Mouse (Mus musculus) kidney, postnatal 0 days (tissue): ENCODE measurements around the gene Lrr1. TPM values are rescaled to one million over a fixed set of nuclear protein-coding genes. Genes with fewer than 3 reads are reported as not detected.
"Not testable (repeated sequence)": the region's sequence is repeated elsewhere in the genome, so short reads cannot be mapped to it uniquely, and the experiment has no call there.

Experiments
- ATAC-seq: fragments of 200-750 bp; cut with Nextera tagmentation; replicated peaks from 2 replicates; pipeline ENCODE4 v1.8.0; 2017; ENCODE audit warnings: low read depth, moderate number of reproducible peaks, moderate TSS enrichment, moderate library complexity; ENCODE audit not compliant: low FRiP score
- DNase-seq: peaks from one replicate; pipeline ENCODE4 v3.0.0-alpha.2; 2016; ENCODE audit warnings: low spot score
- H3K27ac ChIP-seq: fragments of 300-500 bp; sonication (generic); 2 replicates; pipeline ENCODE4 v1.5.1; 2014; ENCODE audit warnings: mild to moderate bottlenecking
- H3K27me3 ChIP-seq: fragments of 300-500 bp; sonication (generic); 2 replicates; pipeline ENCODE4 v1.6.1; 2014; ENCODE audit warnings: low read length, mixed read lengths; ENCODE audit not compliant: insufficient read depth
- H3K36me3 ChIP-seq: fragments of 300-500 bp; sonication (generic); 2 replicates; pipeline ENCODE4 v1.6.1; 2014; ENCODE audit warnings: low read length, mixed read lengths; ENCODE audit not compliant: insufficient read depth
- H3K4me1 ChIP-seq: fragments of 300-500 bp; sonication (generic); replicated peaks from 2 replicates; pipeline ENCODE4 v1.6.1; 2014; ENCODE audit warnings: antibody characterized with exemption, low read length, mixed read lengths; ENCODE audit not compliant: insufficient read depth
- H3K4me2 ChIP-seq: fragments of 300-500 bp; sonication (generic); 2 replicates; pipeline ENCODE4 v1.6.1; 2014; ENCODE audit warnings: mild to moderate bottlenecking, low read length, moderate library complexity, mixed read lengths
- H3K4me3 ChIP-seq: fragments of 300-500 bp; sonication (generic); replicated peaks from 2 replicates; pipeline ENCODE4 v1.5.1; 2014; ENCODE audit warnings: low read depth, low read length
- H3K9ac ChIP-seq: fragments of 300-500 bp; sonication (generic); 2 replicates; pipeline ENCODE4 v1.6.1; 2014; ENCODE audit warnings: low read depth, low read length
- H3K9me3 ChIP-seq: fragments of 300-500 bp; sonication (generic); replicated peaks from 2 replicates; pipeline ENCODE4 v1.6.1; 2016; ENCODE audit warnings: low read length, inconsistent platforms, mixed read lengths
- CTCF ChIP-seq: IDR thresholded peaks from 2 replicates; pipeline ENCODE4 v1.5.1; 2016; ENCODE audit warnings: antibody characterized with exemption, low read depth, mild to moderate bottlenecking, moderate library complexity
- WGBS: fragments of 180-500 bp; shearing (Covaris S2); extraction: QIAGEN DNeasy Blood & Tissue Kit; methylation state at CpG from one replicate; pipeline ENCODE4 v1.1.7; 2014; 5-methylcytosine and 5-hydroxymethylcytosine counted together
- polyA plus RNA-seq: library from polyadenylated mRNA; unstranded; fragments of >200 nt; fragmentation: Nextera tagmentation; extraction: Ambion mirVana; gene quantifications from 2 replicates; pipeline ENCODE4 v1.2.1, GENCODE M21; 2015

Lrr1 gene
- polyA plus RNA-seq, 1 experiment from 2014 or later: 10.7 TPM

- Histone ChIP-seq H3K27me3 (no peaks in the 10 kb centered on the region), H3K27ac (no peak overlapping the region), H3K4me3 (no peak overlapping the region), H3K4me1 (no peaks in the 10 kb centered on the region), H3K4me2 (no peak overlapping the region), H3K9me3 (no peaks in the 10 kb centered on the region), H3K9ac (no peak overlapping the region), H3K36me3 (no peaks in the 10 kb centered on the region)
- WGBS: 98% methylated on average over 5 of the region's 5 CpGs
- no peak for TF ChIP-seq CTCF
- DNase-seq (no peak), ATAC-seq (no peak)
These were observed 21.4 kb upstream of the Lrr1 start for GRCm38 (mm10) chr12:69147166-69147735.

GRCm38 (mm10) chr12:69150049-69150448, 18.6 kb upstream of the Lrr1 start:
- DNase-seq (no peak), ATAC-seq (no peak)
- no peaks in the 10 kb centered on the region for H3K9me3 ChIP-seq
- H3K4me2 ChIP-seq: no peak overlapping the region
- no peak overlapping the region for H3K4me3 ChIP-seq
- no peak for TF ChIP-seq CTCF
- 85% methylated on average over 13 of the region's 13 CpGs for WGBS
- no peak overlapping the region for H3K27ac ChIP-seq
- H3K9ac ChIP-seq: no peak overlapping the region
- H3K27me3 ChIP-seq: no peaks in the 10 kb centered on the region
- H3K4me1 ChIP-seq: no peaks in the 10 kb centered on the region
- no peaks in the 10 kb centered on the region for H3K36me3 ChIP-seq

- Histone ChIP-seq H3K9me3 (no peaks in the 10 kb centered on the region), H3K4me2 (no peak overlapping the region), H3K27me3 (no peaks in the 10 kb centered on the region), H3K4me1 (peaks cover 4% of the 10 kb centered on the region; the same call in 1 of the 2 replicates), H3K4me3 (no peak overlapping the region), H3K27ac (no peak overlapping the region), H3K36me3 (peaks cover 12% of the 10 kb centered on the region), H3K9ac (no peak overlapping the region)
- WGBS: 81% methylated on average over 2 of the region's 2 CpGs
- TF ChIP-seq CTCF: no peak
- ATAC-seq: no peak
- no peak for DNase-seq
These were observed 12.7 kb upstream of the Lrr1 start for GRCm38 (mm10) chr12:69155923-69156322.

GRCm38 (mm10) chr12:69156436-69156835, 12.2 kb upstream of the Lrr1 start:
- 90% methylated on average over 4 of the region's 4 CpGs for WGBS
- no peak overlapping the region for H3K4me3 ChIP-seq
- H3K9ac ChIP-seq: no peak overlapping the region
- no peak for TF ChIP-seq CTCF
- no peaks in the 10 kb centered on the region for H3K9me3 ChIP-seq
- DNase-seq: no peak
- no peaks in the 10 kb centered on the region for H3K27me3 ChIP-seq
- H3K36me3 ChIP-seq: peaks cover 12% of the 10 kb centered on the region
- no peak overlapping the region for H3K27ac ChIP-seq
- ATAC-seq: no peak
- peaks cover 4% of the 10 kb centered on the region; the same call in 1 of the 2 replicates for H3K4me1 ChIP-seq
- no peak overlapping the region for H3K4me2 ChIP-seq

- no peak overlapping the region for H3K27ac ChIP-seq
- no peak overlapping the region for H3K4me2 ChIP-seq
- H3K36me3 ChIP-seq: peaks cover 12% of the 10 kb centered on the region
- no peaks in the 10 kb centered on the region for H3K27me3 ChIP-seq
- DNase-seq (no peak), ATAC-seq (no peak)
- H3K4me1 ChIP-seq: peaks cover 4% of the 10 kb centered on the region; the same call in 1 of the 2 replicates
- no peak for TF ChIP-seq CTCF
- 92% methylated on average over 2 of the region's 2 CpGs for WGBS
- H3K9ac ChIP-seq: no peak overlapping the region
- no peaks in the 10 kb centered on the region for H3K9me3 ChIP-seq
- no peak overlapping the region for H3K4me3 ChIP-seq
These were observed 11.5 kb upstream of the Lrr1 start for GRCm38 (mm10) chr12:69157107-69157506.

- Histone ChIP-seq H3K4me3 (peak overlapping the region; percentile 72), H3K9ac (peak overlapping the region; percentile 87), H3K9me3 (no peaks in the 10 kb centered on the region), H3K36me3 (peaks cover 12% of the 10 kb centered on the region), H3K4me1 (peaks cover 4% of the 10 kb centered on the region; the same call in 1 of the 2 replicates), H3K27ac (peak overlapping the region; percentile 97), H3K27me3 (no peaks in the 10 kb centered on the region), H3K4me2 (peak overlapping the region; percentile 54)
- no peak for TF ChIP-seq CTCF
- under 1% methylated on average over 19 of the region's 19 CpGs for WGBS
- ATAC-seq (no peak), DNase-seq (peak; percentile 64)
These were observed 10.2 kb upstream of the Lrr1 start for GRCm38 (mm10) chr12:69158366-69158764.

GRCm38 (mm10) chr12:69158765-69159577, 9.6 kb upstream of the Lrr1 start, which contains the start of gene Rps29:
Gene Rps29 (minus strand): TSS chr12:69159186.
- Histone ChIP-seq H3K27ac (peak within 1 kb of the TSS; percentile 97), H3K36me3 (peaks cover 12% of the 10 kb centered on the region), H3K4me2 (peak within 1 kb of the TSS; percentile 54), H3K9ac (peak within 1 kb of the TSS; percentile 87), H3K4me3 (peak within 1 kb of the TSS; percentile 72)
- not testable (repeated sequence) for H3K9me3 ChIP-seq, H3K4me1 ChIP-seq, H3K27me3 ChIP-seq
- DNase-seq (peak; percentile 99), ATAC-seq (peak; percentile 99)
- WGBS: under 1% methylated on average over 54 of the region's 68 CpGs
